Mouse (Mus musculus): ENCODE measurements around the gene Bscl2. TPM values are rescaled to one million over a fixed set of nuclear protein-coding genes. Genes with fewer than 3 reads are reported as not detected.
"Not testable (repeated sequence)": the region's sequence is repeated elsewhere in the genome, so short reads cannot be mapped to it uniquely, and the experiment has no call there.

Bscl2 gene
- total RNA-seq, 2 experiments from 2014 or later = 109 TPM

DNA sequence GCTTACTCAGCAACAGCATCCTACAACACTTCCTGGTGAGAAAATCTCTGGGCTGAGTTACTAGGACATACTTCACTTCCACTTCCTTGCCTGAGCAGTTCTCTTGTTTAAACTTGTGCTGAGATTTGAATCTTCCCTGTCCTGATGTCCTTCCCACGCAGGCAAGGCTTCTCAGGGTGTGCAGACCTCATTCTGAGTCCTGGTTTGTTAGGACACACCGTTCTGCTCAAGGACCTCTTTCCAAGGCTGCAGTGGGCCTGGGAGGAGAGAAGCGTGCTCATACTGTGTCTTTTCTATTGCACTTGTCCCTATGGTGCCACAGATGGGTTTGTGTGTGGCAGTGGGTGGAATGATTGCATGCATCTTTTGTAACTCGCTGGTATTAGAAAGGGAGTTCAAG, 4.3 kb upstream of the Bscl2 start:
- intact Hi-C loops (cut with DNase I) = loop anchor here (1.0 kb wide), 1 partner anchor 12 kb away; no protein-coding TSS in a partner anchor
- TF ChIP-seq CTCF (IDR thresholded peaks at IDR 0.05) = no peak
- DNase-seq (ENCODE audit: extremely low spot score in 1 of 2, low spot score in 2 of 2) = no peak
- H3K27ac ChIP-seq = no peak overlapping the region
- H3K4me3 ChIP-seq = no peak overlapping the region

DNA sequence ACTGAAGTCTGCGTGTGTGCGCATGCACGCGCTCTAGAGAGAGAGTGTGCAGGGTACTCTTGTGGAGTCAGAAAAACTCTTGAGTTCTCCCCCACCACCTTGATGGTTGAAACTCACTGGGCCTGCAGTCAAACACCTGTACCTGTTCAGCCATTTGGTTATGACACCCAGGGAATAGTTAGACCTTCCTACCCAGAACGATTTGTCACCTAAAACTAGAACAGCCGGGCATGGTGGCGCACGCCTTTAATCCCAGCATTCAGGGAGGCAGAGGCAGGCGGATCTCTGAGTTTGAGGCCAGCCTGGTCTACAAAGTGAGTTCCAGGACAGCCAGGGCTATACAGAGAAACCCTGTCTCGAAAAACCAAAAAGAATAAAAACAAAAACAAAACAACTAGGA, 940 bp upstream of the Bscl2 start:
- H3K27ac ChIP-seq = peak overlapping the region; percentile 98; the same call in 1 of the 2 replicates
- DNase-seq (ENCODE audit: extremely low spot score in 1 of 2, low spot score in 2 of 2); H3K4me3 ChIP-seq: not testable (repeated sequence)
- intact Hi-C loops (cut with DNase I) = loop anchor here (2.0 kb wide), 1 partner anchor 16 kb away; the partner anchor contains the start of gene Hnrnpul2

- intact Hi-C loops (cut with DNase I) = no loop called here
- TF ChIP-seq CTCF (IDR thresholded peaks at IDR 0.05) = no peak
- peak overlapping the region; percentile 82 for H3K4me3 ChIP-seq
- DNase-seq (ENCODE audit: extremely low spot score in 1 of 2, low spot score in 2 of 2) = peak; percentile 31 to 49
- H3K27ac ChIP-seq = peak overlapping the region; percentile 98
Observed at GRCm38 (mm10) chr19:8838041-8838730, 919 bp downstream of the Bscl2 start.

GRCm38 (mm10) chr19:8839103-8839907, 2.0 kb downstream of the Bscl2 start, which contains the start of gene Gng3:
TSS of gene Gng3 (minus strand) at chr19:8839194.
- H3K27ac ChIP-seq = peak within 1 kb of the TSS; percentile 98
- intact Hi-C loops (cut with DNase I) = no loop called here
- peak within 1 kb of the TSS; percentile 82 for H3K4me3 ChIP-seq
- TF ChIP-seq CTCF (IDR thresholded peaks at IDR 0.05) = no peak
- peak; percentile 83 to 85 for DNase-seq (ENCODE audit: extremely low spot score in 1 of 2, low spot score in 2 of 2)

DNA sequence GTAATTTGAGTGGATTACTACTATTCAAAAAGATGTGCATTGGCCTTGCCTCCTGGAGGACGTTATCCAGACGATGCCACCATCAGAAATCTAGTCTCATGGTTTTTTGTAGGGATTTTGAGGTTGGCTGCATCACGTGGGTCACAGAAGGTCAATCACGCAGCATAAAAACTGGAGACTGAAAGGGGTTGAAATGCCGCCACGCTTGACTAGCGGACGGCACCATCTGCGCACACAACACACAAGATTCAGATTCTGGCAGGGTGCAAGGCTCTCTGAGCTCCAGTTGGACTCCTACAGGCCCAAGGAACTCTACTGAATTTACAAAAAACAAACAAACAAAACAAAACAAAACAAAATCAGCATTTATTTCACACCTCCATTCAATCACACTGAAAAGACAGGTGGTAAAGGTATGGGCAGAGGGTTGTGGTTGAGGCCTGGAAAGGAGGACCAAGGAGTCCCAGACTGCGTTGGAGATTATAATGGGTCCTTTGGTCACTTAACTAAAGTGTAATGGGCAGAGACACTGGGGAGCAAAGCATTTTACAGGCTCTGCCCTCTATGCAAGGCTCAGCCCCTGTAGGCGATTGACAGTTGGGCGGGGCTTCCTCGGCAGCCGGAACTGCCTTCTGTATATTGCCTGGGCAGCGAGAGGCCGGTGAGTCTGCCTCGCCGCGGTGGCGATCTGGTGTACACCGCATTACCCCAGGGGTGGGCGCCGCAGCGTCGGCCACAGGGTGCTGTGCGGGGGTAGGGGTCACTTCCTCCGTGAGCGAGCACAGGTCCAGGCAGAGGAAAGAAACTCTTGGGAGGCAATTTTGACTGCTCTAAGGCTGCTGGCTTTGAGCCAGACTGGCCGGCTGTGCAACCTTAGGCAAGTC, 2.9 kb downstream of the Bscl2 start:
- TF ChIP-seq CTCF (IDR thresholded peaks at IDR 0.05) = no peak; the same call in 1 of the 2 replicates
- intact Hi-C loops (cut with DNase I) = loop anchor here (5.0 kb wide), 4 partner anchors 47 to 272 kb away; partner anchors contain the start of genes 1810009A15Rik, Gm49416 and Mta2
- H3K27ac ChIP-seq = peak overlapping the region; percentile 98
- H3K4me3 ChIP-seq = peak overlapping the region; percentile 82
- DNase-seq (ENCODE audit: extremely low spot score in 1 of 2, low spot score in 2 of 2) = peak; percentile 74 to 77

DNA sequence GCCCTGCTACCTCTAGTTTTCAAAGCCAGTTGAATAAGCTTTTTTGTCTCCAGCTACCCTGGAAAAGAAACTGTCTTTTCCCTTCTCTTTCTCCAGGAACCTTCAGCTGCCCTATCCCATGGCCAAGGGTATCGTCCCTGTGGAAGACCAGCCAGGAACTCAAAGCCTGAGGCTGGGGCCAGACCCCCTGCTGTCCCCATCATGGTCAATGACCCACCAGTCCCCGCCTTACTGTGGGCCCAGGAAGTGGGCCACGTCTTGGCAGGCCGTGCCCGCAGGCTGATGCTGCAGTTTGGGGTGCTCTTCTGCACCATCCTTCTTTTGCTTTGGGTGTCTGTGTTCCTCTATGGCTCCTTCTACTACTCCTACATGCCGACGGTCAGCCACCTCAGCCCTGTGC, 3.7 kb downstream of the Bscl2 start:
- no peak for DNase-seq (ENCODE audit: extremely low spot score in 1 of 2, low spot score in 2 of 2)
- intact Hi-C loops (cut with DNase I) = loop anchor here (5.0 kb wide), 4 partner anchors 46 to 271 kb away; partner anchors contain the start of genes 1810009A15Rik, Gm49416 and Mta2
- H3K27ac ChIP-seq = peak overlapping the region; percentile 98; the same call in 1 of the 2 replicates
- H3K4me3 ChIP-seq = peak overlapping the region; percentile 82
- no peak for TF ChIP-seq CTCF (IDR thresholded peaks at IDR 0.05)

GRCm38 (mm10) chr19:8842961-8843360, 5.7 kb downstream of the Bscl2 start:
- TF ChIP-seq CTCF (IDR thresholded peaks at IDR 0.05) = no peak
- no peak overlapping the region for H3K27ac ChIP-seq
- no peak overlapping the region for H3K4me3 ChIP-seq
- DNase-seq (ENCODE audit: extremely low spot score in 1 of 2, low spot score in 2 of 2) = no peak
- intact Hi-C loops (cut with DNase I) = loop anchor here (5.0 kb wide), 4 partner anchors 44 to 269 kb away; partner anchors contain the start of genes 1810009A15Rik, Gm49416 and Mta2

GRCm38 (mm10) chr19:8844371-8845129, 7.3 kb downstream of the Bscl2 start:
- intact Hi-C loops (cut with DNase I) = loop anchor here (5.0 kb wide), 4 partner anchors 43 to 268 kb away; partner anchors contain the start of genes 1810009A15Rik, Gm49416 and Mta2
- peak; percentile 60 to 81 for DNase-seq (ENCODE audit: extremely low spot score in 1 of 2, low spot score in 2 of 2)
- peak; percentile 81 for TF ChIP-seq CTCF (IDR thresholded peaks at IDR 0.05)
- Histone ChIP-seq H3K27ac (no peak overlapping the region), H3K4me3 (no peak overlapping the region)

DNA sequence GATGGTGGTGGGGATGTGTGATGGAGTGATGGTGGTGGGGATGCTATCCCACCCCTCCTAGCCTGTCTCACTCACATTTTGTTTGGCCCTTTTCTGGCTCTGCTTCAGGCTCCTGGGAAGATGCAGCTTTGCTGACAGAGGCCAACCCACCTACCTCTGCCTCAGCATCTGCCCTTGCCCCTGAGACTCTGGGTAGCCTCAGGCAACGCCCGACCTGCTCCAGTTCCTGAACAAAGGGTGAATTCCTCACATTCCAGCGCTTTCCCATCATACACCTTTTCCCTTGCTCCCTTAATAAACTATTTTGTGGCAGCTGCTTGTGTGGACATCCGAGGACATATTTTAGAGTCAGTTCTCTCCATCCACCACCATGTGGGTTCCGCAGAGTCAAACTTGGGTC, 11.1 kb downstream of the Bscl2 start:
- H3K4me3 ChIP-seq = no peak overlapping the region
- no peak for TF ChIP-seq CTCF (IDR thresholded peaks at IDR 0.05)
- no peak for DNase-seq (ENCODE audit: extremely low spot score in 1 of 2, low spot score in 2 of 2)
- intact Hi-C loops (cut with DNase I) = no loop called here
- no peak overlapping the region for H3K27ac ChIP-seq

- H3K27ac ChIP-seq = peak within 1 kb of the TSS; percentile 26; the same call in 1 of the 2 replicates
- no peak within 1 kb of the TSS for H3K4me3 ChIP-seq
- DNase-seq (ENCODE audit: extremely low spot score in 1 of 2, low spot score in 2 of 2) = no peak
- intact Hi-C loops (cut with DNase I) = no loop called here
- TF ChIP-seq CTCF (IDR thresholded peaks at IDR 0.05) = no peak
Observed at GRCm38 (mm10) chr19:8850402-8850901, 13.2 kb downstream of the Bscl2 start, which contains the start of gene Lrrn4cl. TSS of gene Lrrn4cl (plus strand) at chr19:8850768.
